Mouse (Mus musculus) ES-Bruce4 (cell line): Measurements from ENCODE around the gene Ttl. TPM values are rescaled to one million over a fixed set of nuclear protein-coding genes. Genes with fewer than 3 reads are reported as not detected.

Source experiments
- H3K27ac ChIP-seq: 2 replicates; pipeline ENCODE4 v1.5.1; 2012; ENCODE audit warnings: low read length, inconsistent platforms; ENCODE audit not compliant: insufficient read depth
- H3K27me3 ChIP-seq: 2 replicates; pipeline ENCODE4 v1.6.1; 2012; ENCODE audit warnings: mild to moderate bottlenecking, low read length, inconsistent platforms; ENCODE audit not compliant: control insufficient read depth, poor library complexity, insufficient read depth, severe bottlenecking
- H3K36me3 ChIP-seq: 2 replicates; pipeline ENCODE4 v1.6.1; 2012; ENCODE audit warnings: inconsistent platforms, mild to moderate bottlenecking, low read length, moderate library complexity; ENCODE audit not compliant: control insufficient read depth, poor library complexity, insufficient read depth, severe bottlenecking
- H3K4me1 ChIP-seq: one replicate; pipeline ENCODE4 v1.8.1; 2011; ENCODE audit warnings: low read length; ENCODE audit not compliant: control insufficient read depth, insufficient read depth
- H3K4me3 ChIP-seq: 2 replicates; pipeline ENCODE4 v1.5.1; 2011; ENCODE audit warnings: low read depth, mild to moderate bottlenecking, low read length
- H3K9ac ChIP-seq: 2 replicates; pipeline ENCODE4 v1.6.1; 2012; ENCODE audit warnings: low read depth, mild to moderate bottlenecking, inconsistent platforms; ENCODE audit not compliant: poor library complexity, severe bottlenecking
- H3K9me3 ChIP-seq: replicated peaks from 2 replicates; pipeline ENCODE4 v1.6.1; 2012; ENCODE audit warnings: mild to moderate bottlenecking, low read length, inconsistent platforms; ENCODE audit not compliant: control insufficient read depth, poor library complexity, insufficient read depth, severe bottlenecking
- CTCF ChIP-seq: IDR thresholded peaks from one replicate; pipeline ENCODE4 v1.8.1; 2011; ENCODE audit warnings: low read depth, low read length
- EP300 ChIP-seq: IDR thresholded peaks from 2 replicates; pipeline ENCODE4 v1.6.1; 2011; ENCODE audit warnings: low read depth, low read length; ENCODE audit not compliant: insufficient read depth
- POLR2A ChIP-seq: IDR thresholded peaks from one replicate; pipeline ENCODE4 v1.8.1; 2011; ENCODE audit warnings: low read length; ENCODE audit not compliant: insufficient read depth
- polyA plus RNA-seq: library from polyadenylated mRNA; stranded (reverse); fragments of >200 nt; gene quantifications from 2 replicates; pipeline ENCODE4 v1.2.4, GENCODE M21; 2011; ENCODE audit warnings: low read depth; ENCODE audit not compliant: missing spikeins, insufficient read depth, insufficient read length

Ttl gene
- polyA plus RNA-seq, 1 experiment: 5.8 TPM

DNA sequence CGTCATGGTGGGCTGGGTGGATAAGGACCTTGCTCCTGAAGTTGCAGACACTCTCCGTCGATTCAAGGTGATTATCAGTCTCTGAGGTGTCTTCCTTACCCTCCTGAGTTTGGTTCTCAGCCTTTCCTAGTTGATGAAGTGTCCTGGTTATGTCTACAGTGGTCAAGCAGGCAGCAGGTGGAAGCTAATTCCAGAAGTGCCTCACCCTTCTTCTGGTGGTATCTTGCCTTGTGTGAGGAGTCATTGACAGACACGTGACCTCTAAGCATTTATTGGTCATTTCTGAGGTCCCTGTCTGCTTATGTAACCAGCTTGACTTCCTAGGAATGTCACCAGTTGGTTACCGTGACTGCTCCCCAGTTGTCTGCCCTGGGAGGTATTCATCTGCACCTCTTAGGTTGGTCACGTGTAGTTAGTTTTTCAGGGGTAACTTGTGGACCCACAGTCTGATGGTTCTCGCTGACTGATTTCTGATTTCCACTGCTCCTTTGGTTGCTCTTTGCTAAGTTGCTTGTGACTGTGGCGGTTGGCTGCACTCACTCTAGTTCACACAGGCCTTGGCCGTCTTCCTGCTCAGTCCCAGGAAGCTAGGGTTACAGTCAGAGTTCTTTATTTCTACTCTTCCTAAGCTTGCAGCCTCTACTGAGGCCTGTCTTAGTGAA lies 50.1 kb downstream of the Ttl start:
- Histone ChIP-seq H3K36me3 (peaks cover 72% of the 10 kb centered on the region), H3K9me3 (no peaks in the 10 kb centered on the region), H3K4me1 (no peaks in the 10 kb centered on the region), H3K4me3 (no peak overlapping the region), H3K27me3 (no peaks in the 10 kb centered on the region), H3K27ac (no peak overlapping the region), H3K9ac (no peak overlapping the region)
- TF ChIP-seq EP300: no peak
- no peak for TF ChIP-seq CTCF
- TF ChIP-seq POLR2A: no peak

DNA sequence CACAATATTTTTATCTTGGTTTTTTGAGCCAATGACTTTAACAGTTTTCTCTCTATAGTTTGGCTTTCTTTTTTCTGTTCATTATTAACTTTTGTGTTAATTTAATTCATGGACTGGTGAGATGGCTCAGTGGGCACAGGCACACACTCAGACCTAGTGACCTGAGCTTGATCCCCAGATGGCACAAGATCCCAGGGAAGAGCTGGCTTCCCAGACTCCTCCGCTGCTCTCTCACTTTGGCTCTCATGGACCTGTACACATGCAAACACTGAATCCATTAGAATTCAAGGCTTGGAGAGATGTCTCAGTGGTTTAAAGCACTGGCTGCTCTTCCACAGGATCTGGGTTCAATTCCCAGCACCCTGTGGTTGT lies 50.6 kb downstream of the Ttl start:
- H3K4me1 ChIP-seq: no peaks in the 10 kb centered on the region
- no peak overlapping the region for H3K9ac ChIP-seq
- no peak overlapping the region for H3K4me3 ChIP-seq
- peaks cover 73% of the 10 kb centered on the region for H3K36me3 ChIP-seq
- H3K27ac ChIP-seq: no peak overlapping the region
- no peak for TF ChIP-seq EP300
- TF ChIP-seq CTCF: no peak
- no peak for TF ChIP-seq POLR2A
- no peaks in the 10 kb centered on the region for H3K9me3 ChIP-seq
- no peaks in the 10 kb centered on the region for H3K27me3 ChIP-seq

- Histone ChIP-seq H3K9ac (no peak overlapping the region), H3K4me1 (no peaks in the 10 kb centered on the region), H3K27ac (no peak overlapping the region), H3K4me3 (no peak overlapping the region), H3K36me3 (peaks cover 70% of the 10 kb centered on the region), H3K27me3 (no peaks in the 10 kb centered on the region), H3K9me3 (no peaks in the 10 kb centered on the region)
- TF ChIP-seq POLR2A: no peak
- TF ChIP-seq EP300: no peak
- TF ChIP-seq CTCF: no peak
Measured at GRCm38 (mm10) chr2:129118061-129118460, 52.3 kb downstream of the Ttl start.

GRCm38 (mm10) chr2:129121986-129122385 lies 56.2 kb downstream of the Ttl start:
- Histone ChIP-seq H3K4me3 (no peak overlapping the region), H3K36me3 (peaks cover 68% of the 10 kb centered on the region), H3K9me3 (no peaks in the 10 kb centered on the region), H3K27me3 (no peaks in the 10 kb centered on the region), H3K9ac (no peak overlapping the region), H3K27ac (no peak overlapping the region), H3K4me1 (no peaks in the 10 kb centered on the region)
- TF ChIP-seq CTCF (no peak), EP300 (no peak), POLR2A (no peak)

GRCm38 (mm10) chr2:129129412-129129929 lies 63.7 kb downstream of the Ttl start, which contains the start of gene Chchd5:
Gene Chchd5, plus strand, starts transcription at chr2:129129700.
- Histone ChIP-seq H3K9ac (peak within 1 kb of the TSS; percentile 67), H3K4me3 (peak within 1 kb of the TSS; percentile 95), H3K27ac (peak within 1 kb of the TSS; percentile 68), H3K4me1 (peaks cover 2% of the 10 kb centered on the region), H3K36me3 (peaks cover 42% of the 10 kb centered on the region), H3K9me3 (no peaks in the 10 kb centered on the region), H3K27me3 (no peaks in the 10 kb centered on the region)
- no peak for TF ChIP-seq POLR2A
- 0 out of 2 replicates have a peak, but pooled peaks have one; percentile 6 for TF ChIP-seq EP300
- no peak for TF ChIP-seq CTCF

GRCm38 (mm10) chr2:129129987-129130545 lies 64.3 kb downstream of the Ttl start:
- TF ChIP-seq EP300: no peak
- TF ChIP-seq CTCF: no peak
- TF ChIP-seq POLR2A: no peak
- Histone ChIP-seq H3K27me3 (no peaks in the 10 kb centered on the region), H3K4me1 (peaks cover 2% of the 10 kb centered on the region), H3K27ac (peak overlapping the region; percentile 68), H3K9me3 (no peaks in the 10 kb centered on the region), H3K36me3 (peaks cover 36% of the 10 kb centered on the region), H3K9ac (peak overlapping the region; percentile 67), H3K4me3 (peak overlapping the region; percentile 95)
